Mouse (Mus musculus) inflammation-experienced regulatory T-cells, adult 6 months (primary cell): ENCODE data around the gene Agap1. TPM values are rescaled to one million over a fixed set of nuclear protein-coding genes. Genes with fewer than 3 reads are reported as not detected.

Experiments used
- ATAC-seq: one replicate; pipeline ENCODE4 v1.8.0; 2017
- polyA plus RNA-seq, 3 experiments: library from polyadenylated mRNA; unstranded; fragments of 100-300 nt; shearing (Covaris generic); gene quantifications; one replicate each; pipeline ENCODE4 v1.2.1; 2017

Gene Agap1
- polyA plus RNA-seq, 3 experiments from 2014 or later, result 0.08 to 0.28 TPM; not detected in 1

- ATAC-seq, result no peak
Measured at GRCm38 (mm10) chr1:89457126-89458031, 2.8 kb downstream of the Agap1 start.

- no peak for ATAC-seq
Measured at GRCm38 (mm10) chr1:89461881-89462280, 7.3 kb downstream of the Agap1 start.

- no peak for ATAC-seq
Measured at GRCm38 (mm10) chr1:89463138-89463537, 8.5 kb downstream of the Agap1 start.

- no peak for ATAC-seq
Measured at GRCm38 (mm10) chr1:89465417-89466002, 10.9 kb downstream of the Agap1 start.

- no peak for ATAC-seq
Measured at GRCm38 (mm10) chr1:89467321-89468069, 12.9 kb downstream of the Agap1 start.

GRCm38 (mm10) chr1:89468141-89468540 is 13.5 kb downstream of the Agap1 start:
- ATAC-seq, result no peak

GRCm38 (mm10) chr1:89471430-89471829 is 16.8 kb downstream of the Agap1 start:
- ATAC-seq, result no peak

- ATAC-seq, result no peak
Measured at GRCm38 (mm10) chr1:89471891-89472290, 17.3 kb downstream of the Agap1 start.

GRCm38 (mm10) chr1:89473946-89474345 is 19.3 kb downstream of the Agap1 start:
- ATAC-seq, result no peak

GRCm38 (mm10) chr1:89474853-89475252 is 20.2 kb downstream of the Agap1 start:
- no peak for ATAC-seq

- ATAC-seq, result no peak
Measured at GRCm38 (mm10) chr1:89477033-89477432, 22.4 kb downstream of the Agap1 start.

- no peak for ATAC-seq
Measured at GRCm38 (mm10) chr1:89478571-89479460, 24.2 kb downstream of the Agap1 start.

GRCm38 (mm10) chr1:89481154-89481553 is 26.5 kb downstream of the Agap1 start:
- no peak for ATAC-seq

GRCm38 (mm10) chr1:89482812-89483211 is 28.2 kb downstream of the Agap1 start:
- ATAC-seq, result no peak

- no peak for ATAC-seq
Measured at GRCm38 (mm10) chr1:89486891-89487290, 32.3 kb downstream of the Agap1 start.

GRCm38 (mm10) chr1:89489111-89489971 is 34.7 kb downstream of the Agap1 start:
- no peak for ATAC-seq

GRCm38 (mm10) chr1:89493177-89493576 is 38.6 kb downstream of the Agap1 start:
- no peak for ATAC-seq

- ATAC-seq, result no peak
Measured at GRCm38 (mm10) chr1:89494816-89495215, 40.2 kb downstream of the Agap1 start.

GRCm38 (mm10) chr1:89496204-89496603 is 41.6 kb downstream of the Agap1 start:
- no peak for ATAC-seq

- ATAC-seq, result no peak
Measured at GRCm38 (mm10) chr1:89500925-89501324, 46.3 kb downstream of the Agap1 start.

- no peak for ATAC-seq
Measured at GRCm38 (mm10) chr1:89501346-89501745, 46.7 kb downstream of the Agap1 start.
